Mouse (Mus musculus) left cerebral cortex, adult 11 months (tissue): ENCODE data around the gene Sgf29.

Experiments used
- DNase-seq: peaks from one replicate; pipeline ENCODE4 v3.0.0; 2022; ENCODE audit warnings: low spot score

Sgf29 gene

DNA sequence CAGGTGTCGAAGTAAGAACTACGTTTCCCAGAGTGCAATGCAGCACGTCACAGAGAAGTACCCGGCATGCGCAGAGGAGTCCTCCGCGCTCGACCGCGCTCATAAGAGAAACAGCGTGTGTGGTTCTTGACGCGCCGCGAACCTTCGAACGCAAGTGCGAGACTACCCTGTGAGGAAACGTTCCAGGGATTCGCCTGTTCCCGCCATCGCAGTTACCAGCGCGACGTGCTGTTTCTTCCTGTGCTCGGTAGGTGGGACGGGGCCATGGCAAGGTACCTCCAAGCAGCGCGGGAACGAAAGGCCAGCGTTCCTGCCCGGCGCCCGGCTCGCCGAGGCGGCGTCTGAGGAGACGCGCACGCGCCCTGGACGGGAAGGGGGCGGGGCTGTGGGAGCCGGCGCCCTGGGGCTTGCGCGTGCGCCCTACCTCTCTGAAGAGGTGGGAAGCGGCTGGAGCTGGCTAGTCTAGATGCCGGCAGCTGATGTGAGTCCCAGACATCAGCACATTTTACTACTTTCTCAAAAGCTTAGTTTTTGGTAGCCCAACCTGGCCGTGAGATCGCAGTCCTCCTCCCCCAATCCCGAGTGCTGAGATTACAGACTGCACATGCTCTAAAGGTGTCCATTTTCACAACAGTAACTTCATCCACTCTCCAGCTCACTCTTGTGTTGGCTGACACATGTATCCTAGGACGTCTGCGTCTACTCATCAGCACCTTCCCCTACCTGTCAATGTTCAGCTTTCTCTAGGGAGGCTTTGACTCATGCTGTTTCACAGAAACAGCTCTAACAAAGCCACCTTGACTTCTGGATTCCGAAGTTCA lies at the start of gene Sgf29:
Sgf29 (plus strand) TSS at position 79 of the 821 bp plus-strand sequence.
- DNase-seq, result peak; percentile 89

DNA sequence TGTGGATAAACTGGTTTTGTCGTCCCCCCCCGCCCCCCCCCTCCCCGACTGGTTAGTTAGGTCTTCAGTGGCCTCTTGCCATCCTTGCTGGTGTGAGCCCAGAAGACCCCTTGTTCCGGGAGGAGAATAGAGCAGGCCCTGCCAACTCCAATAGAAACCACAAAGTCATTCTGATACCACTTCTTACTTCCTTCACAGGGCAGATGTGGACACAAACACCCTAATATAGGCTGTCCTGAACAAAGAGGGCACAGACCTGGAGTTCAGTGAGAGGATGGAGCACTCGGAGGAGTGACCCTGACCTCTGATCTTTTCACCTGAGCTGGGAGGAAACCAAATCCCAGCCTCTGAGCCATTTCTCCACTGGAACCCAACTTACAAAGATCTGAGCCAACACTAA lies 47.2 kb upstream of the Sgf29 start:
- DNase-seq, result no peak

DNA sequence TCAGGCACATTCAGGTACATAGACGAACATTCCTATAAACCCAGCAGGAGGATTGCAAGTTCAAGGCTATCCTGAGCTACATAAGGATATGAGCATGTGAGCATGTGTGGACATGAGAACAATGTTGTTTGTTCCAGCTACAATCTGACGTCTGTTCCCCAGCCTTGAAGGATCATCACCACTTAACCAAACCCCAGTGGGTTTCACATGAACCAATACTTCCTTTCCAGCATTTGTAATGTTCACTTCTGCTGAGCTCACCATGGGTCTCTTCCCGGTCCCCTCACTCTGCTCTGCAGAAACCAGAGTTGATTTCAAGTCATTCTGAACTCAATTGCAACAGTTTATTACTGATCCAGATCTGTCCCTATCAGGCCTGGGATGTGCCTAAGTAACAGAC lies 46.5 kb upstream of the Sgf29 start:
- DNase-seq, result no peak

DNA sequence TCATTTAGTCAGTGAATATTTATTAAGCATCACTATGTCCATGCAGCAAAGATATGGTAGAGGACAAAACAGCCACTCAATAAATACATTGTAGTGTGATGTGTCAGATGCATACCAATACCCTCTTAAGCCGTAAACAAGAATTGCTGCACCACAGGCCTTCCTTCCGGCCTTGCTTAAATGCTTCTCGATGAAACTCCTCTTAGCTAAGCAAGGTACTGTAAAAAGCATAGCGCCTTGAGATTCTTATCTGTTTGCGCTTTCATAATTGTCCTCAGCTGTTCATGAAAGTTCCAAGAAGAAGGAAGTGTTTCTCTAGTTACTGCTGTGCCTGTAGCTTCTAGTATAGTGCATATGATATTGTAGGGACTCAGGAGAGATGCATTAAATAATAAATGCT lies 42.5 kb upstream of the Sgf29 start:
- DNase-seq, result no peak

DNA sequence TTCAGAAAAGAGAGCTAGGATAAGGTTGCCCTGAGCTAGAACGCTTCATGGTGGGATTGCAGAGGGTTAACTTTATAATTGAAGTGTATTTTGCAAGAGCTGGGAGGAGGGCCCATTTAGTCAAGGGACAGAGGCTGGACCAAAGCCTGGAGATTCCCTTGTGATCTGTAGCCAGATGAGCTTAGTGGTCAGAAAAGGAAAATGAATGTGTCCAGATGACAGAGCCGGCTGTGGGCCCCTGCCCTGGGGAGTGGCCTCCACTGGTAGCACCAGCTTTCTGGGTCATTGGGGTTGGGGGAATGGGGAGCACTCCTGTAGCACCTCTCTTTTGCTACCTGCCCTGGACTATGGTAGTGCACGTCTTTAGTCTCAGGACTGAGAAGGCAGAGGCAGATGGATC lies 42.0 kb upstream of the Sgf29 start:
- no peak for DNase-seq

DNA sequence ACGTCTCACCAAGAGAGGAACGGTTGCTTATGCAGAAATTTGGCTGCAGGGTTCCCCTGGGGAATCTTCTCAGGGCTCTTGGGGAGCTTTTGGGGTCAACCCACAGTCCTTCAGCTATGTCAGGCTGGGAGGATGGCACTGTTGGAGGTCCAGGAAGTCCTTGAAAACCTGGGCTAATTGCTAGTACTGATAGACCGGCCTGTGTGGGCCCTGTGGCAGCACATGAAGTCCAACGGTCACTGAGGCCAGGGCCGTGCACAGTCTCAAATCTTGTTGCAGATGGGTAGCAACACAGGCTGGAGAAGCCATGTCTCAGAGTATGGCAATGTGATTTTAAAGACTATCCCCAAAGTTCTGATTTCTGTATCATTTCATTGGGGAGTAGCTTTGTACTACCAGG lies 41.3 kb upstream of the Sgf29 start:
- DNase-seq, result no peak

DNA sequence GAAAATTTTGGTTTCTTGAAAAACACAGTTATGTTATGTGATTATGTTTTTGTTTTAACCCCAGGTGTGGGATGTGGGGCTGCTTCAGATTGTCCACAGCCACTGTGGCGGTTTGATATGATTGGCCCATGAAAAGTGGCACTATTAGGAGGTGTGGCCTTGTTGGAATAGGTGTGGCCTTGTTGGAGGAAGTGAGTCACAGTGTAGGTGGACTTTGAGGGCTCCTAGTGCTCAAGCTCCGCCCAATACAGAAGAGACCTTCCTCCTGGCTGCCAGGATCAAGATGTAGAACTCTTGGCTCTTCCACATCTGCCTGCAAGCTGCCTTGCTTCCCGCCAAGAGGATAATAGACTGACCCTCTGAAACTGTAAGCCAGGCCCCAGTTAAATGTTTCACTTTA lies 36.4 kb upstream of the Sgf29 start:
- no peak for DNase-seq

DNA sequence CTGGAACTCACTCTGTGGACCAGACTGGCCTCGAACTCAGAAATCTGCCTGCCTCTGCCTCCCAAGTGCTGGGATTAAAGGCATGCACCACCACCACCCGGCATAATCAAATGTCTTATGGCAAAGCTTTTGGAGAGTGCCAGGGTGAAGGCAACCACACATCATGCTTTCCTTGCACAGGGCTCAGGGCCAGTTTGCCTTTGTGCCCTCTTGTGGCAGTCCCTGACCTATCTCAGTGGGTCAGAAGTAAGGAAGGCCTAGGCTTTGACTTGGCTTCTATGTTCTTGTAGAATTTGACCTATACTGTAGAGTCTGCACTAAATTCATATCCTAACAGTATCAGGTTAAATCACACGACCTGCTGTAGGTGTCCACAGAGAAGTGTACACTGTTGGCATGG lies 32.4 kb upstream of the Sgf29 start:
- DNase-seq, result no peak

DNA sequence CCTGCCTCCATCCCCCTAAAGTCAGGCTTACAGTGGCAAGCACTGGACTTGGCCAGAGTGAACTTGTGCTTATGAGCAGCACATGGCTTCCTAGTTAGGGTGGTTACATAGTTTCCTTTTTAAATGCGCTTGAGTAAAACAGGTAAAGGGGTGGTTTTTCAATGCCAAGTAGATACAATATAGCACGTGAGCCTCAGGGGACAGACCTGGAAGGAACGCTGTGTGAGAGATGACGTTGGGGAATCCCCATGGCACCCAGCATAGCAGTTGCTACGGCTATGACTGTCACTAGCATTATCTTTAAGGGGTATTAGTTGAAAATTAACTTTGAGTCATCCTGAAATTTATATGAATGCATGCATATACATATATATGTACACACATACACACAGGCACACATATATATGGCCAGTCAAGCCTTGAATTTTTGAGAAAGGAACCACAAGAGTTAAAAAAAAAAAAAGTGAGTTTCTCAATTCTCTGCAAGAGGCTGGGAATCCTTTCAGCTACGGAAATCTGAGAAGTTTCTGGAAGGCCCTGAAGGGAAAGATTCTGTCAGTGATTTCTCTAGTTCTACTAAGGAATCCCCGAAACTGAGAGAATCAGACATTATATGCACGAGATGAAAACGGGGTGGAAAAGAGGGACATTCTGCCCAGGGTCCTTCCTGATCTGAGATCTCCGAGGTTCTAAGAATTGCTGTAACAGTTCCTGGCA lies 29.4 kb upstream of the Sgf29 start:
- no peak for DNase-seq

DNA sequence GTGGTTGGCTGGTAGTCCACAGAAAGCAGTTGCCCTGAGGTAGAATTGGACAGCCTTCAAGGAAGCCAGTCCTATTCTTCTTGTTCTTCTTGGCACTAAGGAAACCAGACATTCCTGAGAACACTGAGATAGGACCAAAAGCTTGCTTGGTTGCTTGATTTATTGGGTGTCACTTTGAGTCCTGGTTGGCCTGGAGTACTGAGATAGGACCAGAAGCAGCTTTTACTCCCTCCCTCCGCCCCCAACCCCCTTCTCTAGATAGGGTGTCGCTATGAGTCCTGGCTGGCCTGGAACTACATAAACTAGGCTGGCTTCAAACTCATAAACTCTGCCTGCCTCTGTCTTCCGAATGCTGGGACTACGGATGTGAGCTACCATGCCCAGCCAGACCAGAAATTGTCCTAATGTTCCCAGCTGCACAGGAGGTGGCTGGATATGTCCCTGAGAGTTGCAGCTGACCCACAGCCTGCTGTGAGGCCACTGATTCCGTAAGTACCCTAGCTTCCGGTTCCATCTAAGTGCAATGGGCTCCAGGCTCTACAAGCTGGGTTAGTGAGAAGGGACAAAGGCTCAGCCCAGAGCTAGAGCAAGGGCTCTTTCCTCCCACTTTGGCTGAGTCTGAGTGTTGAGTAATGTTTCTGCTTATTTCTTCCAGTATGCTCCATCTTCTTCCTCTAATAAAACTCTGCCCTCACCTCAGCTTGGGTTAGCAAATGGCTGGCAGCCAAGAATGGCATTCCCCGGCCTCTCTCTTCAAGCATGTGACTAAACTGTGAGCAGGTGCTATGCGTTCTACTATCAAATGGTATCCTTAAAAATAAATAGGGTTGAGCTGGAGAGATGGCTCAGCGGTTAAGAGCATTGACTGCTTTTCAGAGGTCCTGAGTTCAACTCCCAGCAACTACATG lies 27.4 kb upstream of the Sgf29 start:
- DNase-seq, result no peak

DNA sequence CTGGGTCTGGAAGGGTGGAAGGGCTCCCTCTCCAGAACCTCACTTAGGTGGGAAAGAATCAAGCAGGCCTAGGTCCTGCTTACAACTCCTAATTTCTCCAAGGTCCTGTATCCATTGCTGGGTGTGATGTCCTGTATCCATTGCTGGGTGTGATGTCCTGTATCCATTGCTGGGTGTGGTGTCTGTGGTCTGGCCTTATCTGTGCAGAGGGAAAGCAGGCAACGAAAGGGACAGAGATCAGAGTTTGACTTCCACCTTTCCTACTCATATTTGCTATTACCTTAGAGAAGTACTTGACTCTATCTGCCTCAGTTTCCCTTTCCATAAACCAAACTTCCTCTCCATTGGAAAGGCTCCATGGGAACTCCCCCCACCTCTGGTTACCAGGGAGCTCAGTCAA lies 25.7 kb upstream of the Sgf29 start:
- DNase-seq, result no peak

DNA sequence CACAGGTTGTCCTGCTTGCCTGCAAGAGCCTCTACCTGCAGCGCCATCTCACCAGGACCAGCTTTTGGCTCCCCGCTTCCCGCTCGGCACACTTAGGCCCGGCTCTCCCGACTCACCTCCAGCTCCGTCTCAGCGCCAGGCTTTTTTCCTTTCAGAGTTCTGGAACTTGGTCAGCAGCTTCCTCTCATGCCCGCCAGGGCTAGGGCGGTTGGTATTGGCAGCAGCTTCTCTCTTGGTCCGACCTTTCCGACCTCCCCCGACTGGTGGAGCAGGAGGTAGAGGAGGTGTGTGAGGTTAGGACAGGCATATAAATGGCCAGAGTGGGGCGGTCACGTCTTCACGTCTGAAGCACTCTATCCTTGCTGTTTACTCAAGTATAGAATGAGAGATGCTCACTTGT lies 24.3 kb upstream of the Sgf29 start:
- DNase-seq, result no peak

DNA sequence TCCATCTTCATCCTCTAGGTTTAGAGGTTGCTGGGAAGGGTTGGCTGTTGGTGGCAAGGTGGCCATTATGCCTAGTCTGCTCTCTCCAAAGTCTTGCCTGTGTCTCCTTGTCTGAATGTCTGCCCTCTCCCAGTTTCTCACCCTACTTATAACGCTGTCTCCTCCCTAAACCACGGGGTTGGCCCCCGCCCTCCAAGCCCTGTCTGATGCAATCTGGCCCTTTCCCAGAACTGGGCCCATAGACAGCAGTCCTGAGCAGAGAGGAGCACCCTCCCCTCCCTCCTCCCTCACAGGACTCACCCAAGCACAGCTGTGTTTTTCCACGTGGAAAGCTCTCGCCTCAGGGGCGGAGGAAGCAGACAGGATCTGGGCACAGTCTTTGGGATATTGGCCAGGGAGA lies 23.7 kb upstream of the Sgf29 start:
- peak; percentile 30 for DNase-seq

DNA sequence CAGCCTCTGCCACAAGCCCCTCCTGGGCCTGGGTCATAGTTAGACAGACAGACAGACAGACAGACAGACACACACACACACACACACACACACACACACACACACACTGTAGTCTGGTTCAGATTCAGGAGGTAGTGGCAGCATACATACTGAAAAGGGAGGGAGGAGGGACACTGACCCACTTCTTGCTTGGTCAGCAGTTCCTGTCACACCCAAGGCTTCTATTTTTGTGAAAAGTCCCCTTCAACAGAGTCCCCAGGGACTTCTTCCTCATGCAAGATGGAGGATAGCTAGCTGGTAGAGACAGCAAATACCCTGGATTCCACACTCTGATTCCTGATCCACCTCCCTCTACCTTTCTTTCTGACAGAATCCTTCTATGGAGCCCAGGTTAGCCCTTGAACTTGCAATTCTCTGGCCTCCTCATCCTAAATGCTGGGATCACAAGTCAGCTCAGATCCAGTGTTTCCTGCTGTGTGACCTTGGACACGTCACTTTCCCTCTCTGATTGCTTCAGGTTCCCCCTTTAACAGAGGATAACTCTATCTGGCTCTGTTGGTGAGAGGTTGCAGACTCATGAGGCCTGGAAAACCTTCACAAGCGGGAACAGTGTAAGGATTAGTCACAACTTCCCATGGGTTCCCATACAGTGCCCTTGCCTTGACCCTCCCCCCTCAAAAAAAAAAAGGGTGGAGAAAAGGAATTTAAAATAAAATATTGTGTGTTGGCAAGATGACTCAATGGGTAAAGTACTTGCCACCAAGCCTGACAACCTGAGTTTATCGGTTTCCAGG lies 23.1 kb upstream of the Sgf29 start:
- no peak for DNase-seq

DNA sequence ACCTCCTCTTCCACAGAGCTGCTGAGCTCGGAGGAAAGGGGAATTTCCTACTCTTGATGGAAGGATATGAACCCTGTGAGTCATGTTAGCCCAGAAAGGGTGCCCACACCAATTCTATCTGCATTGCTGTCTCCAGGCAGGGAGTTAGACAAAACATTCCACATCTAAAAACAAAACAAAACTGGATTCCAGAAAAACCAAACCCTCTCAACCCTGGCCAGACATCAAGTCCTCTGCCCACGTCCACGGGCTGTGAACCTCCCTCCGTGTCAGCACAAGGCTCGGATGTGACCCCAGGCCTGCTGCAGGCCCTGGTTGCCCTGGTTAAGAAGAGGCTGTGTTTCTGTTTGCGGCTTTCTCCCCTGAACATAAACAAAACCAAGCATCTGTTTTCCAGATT lies 21.0 kb upstream of the Sgf29 start:
- DNase-seq, result no peak

DNA sequence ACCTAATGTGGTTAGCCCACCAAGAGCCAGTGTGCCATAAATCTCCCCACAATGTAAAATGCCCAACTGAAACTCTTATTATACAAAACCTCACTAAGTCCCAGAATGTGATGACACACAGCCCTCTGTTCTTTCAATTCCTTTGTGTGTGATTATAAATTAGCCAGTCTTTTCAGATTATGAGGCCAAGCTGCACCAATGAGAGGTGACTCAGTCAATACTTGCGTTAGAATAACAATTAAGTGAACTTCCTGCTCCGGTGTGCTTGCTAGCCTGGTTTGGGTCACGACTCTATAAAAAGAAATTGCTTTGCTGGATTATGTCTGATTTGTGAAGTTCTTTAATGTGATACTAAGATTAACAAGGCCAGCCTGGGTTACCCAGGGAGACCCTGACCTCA lies 19.2 kb upstream of the Sgf29 start:
- DNase-seq, result no peak

DNA sequence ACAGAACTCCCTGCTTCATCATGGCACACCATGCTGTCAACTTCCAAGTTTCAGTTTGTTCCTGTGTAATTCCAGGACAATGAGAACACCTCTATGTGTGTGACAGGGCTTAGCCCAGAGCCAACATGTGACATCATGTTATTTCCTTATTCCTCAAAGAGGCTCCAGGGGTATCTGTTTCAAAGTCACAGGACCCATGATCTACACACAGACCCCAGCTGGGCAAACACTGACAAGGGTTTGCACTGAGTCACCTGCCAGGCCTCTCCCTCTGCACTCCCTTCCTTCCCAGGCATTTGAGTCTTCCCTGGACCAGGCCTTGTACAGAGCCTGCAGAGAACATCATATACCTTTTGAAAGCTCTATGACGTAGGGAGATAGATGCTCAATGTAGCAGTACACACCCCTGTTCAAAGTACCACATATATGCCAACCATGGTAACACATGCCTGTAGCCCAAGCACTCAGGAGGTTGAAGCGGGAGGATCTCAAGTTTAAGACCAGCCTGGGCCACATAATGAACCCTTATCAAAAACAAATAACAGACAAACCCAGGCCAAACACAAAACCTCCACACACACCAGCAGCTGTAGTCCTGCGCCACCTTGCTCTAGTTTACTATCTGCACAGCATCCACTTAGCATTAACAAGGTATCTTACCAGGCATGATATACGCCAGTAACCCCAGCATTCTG lies 18.1 kb upstream of the Sgf29 start, which contains the start of gene Nupr1:
Nupr1 (minus strand) TSS at position 38 of the 695 bp plus-strand sequence.
- no peak for DNase-seq

DNA sequence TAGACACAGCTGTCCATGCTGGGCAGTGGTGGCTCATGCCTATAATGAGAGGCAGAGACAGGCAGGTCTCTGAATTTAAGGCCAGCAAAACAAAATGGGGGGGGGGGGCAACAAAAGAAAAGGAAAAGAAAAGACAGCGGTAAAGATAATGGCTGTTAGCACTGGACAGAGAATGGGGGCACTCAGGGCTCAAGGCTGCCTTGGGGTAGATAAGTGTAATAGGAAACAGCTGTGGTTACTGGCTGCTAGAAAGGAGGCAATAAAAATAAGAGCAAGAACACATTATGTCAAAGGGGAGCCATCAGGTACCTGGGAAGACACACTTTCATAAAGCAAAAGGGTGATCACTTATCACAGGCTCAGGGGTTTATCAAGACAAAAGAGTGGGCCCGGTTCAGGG lies 16.6 kb upstream of the Sgf29 start:
- DNase-seq, result no peak

DNA sequence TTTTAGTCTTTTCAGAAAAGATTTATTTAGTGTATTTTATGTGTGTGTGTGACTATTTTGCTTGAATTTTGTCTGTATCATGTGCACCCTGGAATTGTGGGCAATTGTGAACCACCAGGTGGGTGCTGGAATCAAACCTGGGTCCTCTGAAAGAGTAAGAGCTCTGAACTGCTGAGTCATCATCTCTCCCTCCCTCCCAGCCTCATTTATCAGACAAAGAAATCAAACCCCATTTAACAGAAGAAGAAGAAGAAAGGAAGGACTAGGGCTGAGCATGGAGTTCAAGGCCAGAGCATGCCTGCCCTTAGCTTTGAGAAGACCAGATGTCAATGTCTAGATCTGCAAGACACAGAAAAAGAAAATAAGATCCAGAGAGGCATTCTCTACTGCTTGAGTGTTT lies 13.7 kb upstream of the Sgf29 start:
- no peak for DNase-seq

DNA sequence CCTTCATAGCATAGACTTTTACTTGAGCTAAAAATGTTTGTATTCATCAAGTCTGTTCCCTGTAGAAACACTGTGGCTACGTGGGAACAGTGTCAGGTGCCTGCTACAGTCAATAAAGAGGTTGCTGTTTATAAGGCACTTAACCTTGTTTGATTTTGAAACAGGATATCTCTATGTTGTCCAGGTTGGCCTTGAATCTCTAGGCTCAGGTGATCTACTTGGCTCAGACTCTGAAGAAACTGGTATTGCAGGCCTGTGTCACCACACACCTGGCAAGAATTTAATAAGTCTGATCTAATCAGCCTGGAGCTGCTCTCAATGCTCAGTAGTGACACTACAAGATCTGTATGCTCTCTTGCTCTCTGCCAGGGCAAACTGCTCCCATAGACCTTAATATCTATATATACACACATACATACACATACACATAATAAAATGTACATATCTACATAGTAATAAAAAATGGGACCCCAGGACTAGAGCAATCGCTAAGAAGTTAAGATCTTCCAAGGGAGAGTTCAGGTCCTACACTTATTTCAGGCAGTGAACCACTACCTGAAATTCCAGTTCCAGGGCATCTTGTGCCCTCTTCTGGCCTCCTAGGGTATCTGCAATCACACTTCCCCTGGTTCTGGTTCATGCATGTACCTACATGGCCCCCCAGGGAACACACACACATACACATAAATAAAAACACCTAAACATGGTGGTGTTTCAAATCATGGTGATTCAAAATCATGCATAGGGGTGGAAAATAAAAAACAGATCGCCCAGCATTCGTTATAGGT lies 12.2 kb upstream of the Sgf29 start:
- DNase-seq, result no peak
